Mouse (Mus musculus): Measurements from ENCODE around the gene Fgf3. TPM values are rescaled to one million over a fixed set of nuclear protein-coding genes. Genes with fewer than 3 reads are reported as not detected.

Fgf3 gene
- polyA plus RNA-seq, 1 experiment from 2014 or later: 0.18 TPM

GRCm38 (mm10) chr7:144807036-144807435, 30.8 kb upstream of the Fgf3 start:
- Histone ChIP-seq H3K4me1 (ENCODE audit: control insufficient read depth, insufficient read depth, low read length) (peaks cover 5% of the 10 kb centered on the region; the same call in 1 of the 2 replicates), H3K9me3 (ENCODE audit: control insufficient read depth, low read length) (no peaks in the 10 kb centered on the region), H3K4me3 (ENCODE audit: low read length) (no peak overlapping the region), H3K4me2 (replicated peaks; ENCODE audit: low read depth, low read length) (no peak overlapping the region), H3K9ac (ENCODE audit: low read depth, low read length) (no peak overlapping the region), H3K27me3 (ENCODE audit: control insufficient read depth, insufficient read depth, low read length) (no peaks in the 10 kb centered on the region), H3K36me3 (ENCODE audit: control insufficient read depth, insufficient read depth, low read length) (no peaks in the 10 kb centered on the region), H3K27ac (ENCODE audit: low read depth, low read length) (no peak overlapping the region)
- ATAC-seq (ENCODE audit: low FRiP score, low TSS enrichment): no peak
- 79% methylated on average over 4 of the region's 6 CpGs for WGBS

- Histone ChIP-seq H3K27me3 (ENCODE audit: control insufficient read depth, insufficient read depth, low read length) (no peaks in the 10 kb centered on the region), H3K4me3 (ENCODE audit: low read length) (no peak overlapping the region), H3K27ac (ENCODE audit: low read depth, low read length) (no peak overlapping the region), H3K9ac (ENCODE audit: low read depth, low read length) (no peak overlapping the region), H3K36me3 (ENCODE audit: control insufficient read depth, insufficient read depth, low read length) (no peaks in the 10 kb centered on the region), H3K4me1 (ENCODE audit: control insufficient read depth, insufficient read depth, low read length) (peaks cover 5% of the 10 kb centered on the region; the same call in 1 of the 2 replicates), H3K4me2 (replicated peaks; ENCODE audit: low read depth, low read length) (no peak overlapping the region), H3K9me3 (ENCODE audit: control insufficient read depth, low read length) (no peaks in the 10 kb centered on the region)
- 78% methylated on average over 4 of the region's 4 CpGs for WGBS
- ATAC-seq (ENCODE audit: low FRiP score, low TSS enrichment): no peak
Measured at GRCm38 (mm10) chr7:144807976-144808577, 29.8 kb upstream of the Fgf3 start.

- H3K9me3 ChIP-seq (ENCODE audit: control insufficient read depth, low read length): no peaks in the 10 kb centered on the region
- no peak overlapping the region for H3K27ac ChIP-seq (ENCODE audit: low read depth, low read length)
- ATAC-seq (ENCODE audit: low FRiP score, low TSS enrichment): no peak; the same call in 1 of the 2 replicates
- 32% methylated on average over 4 of the region's 4 CpGs for WGBS
- no peaks in the 10 kb centered on the region for H3K27me3 ChIP-seq (ENCODE audit: control insufficient read depth, insufficient read depth, low read length)
- no peaks in the 10 kb centered on the region for H3K36me3 ChIP-seq (ENCODE audit: control insufficient read depth, insufficient read depth, low read length)
- H3K4me3 ChIP-seq (ENCODE audit: low read length): no peak overlapping the region
- H3K9ac ChIP-seq (ENCODE audit: low read depth, low read length): no peak overlapping the region
- no peak overlapping the region for H3K4me2 ChIP-seq (replicated peaks; ENCODE audit: low read depth, low read length)
- peaks cover 5% of the 10 kb centered on the region; the same call in 1 of the 2 replicates for H3K4me1 ChIP-seq (ENCODE audit: control insufficient read depth, insufficient read depth, low read length)
Measured at GRCm38 (mm10) chr7:144811521-144811920, 26.4 kb upstream of the Fgf3 start.

- no peaks in the 10 kb centered on the region for H3K4me1 ChIP-seq (ENCODE audit: control insufficient read depth, insufficient read depth, low read length)
- H3K36me3 ChIP-seq (ENCODE audit: control insufficient read depth, insufficient read depth, low read length): no peaks in the 10 kb centered on the region
- 18% methylated on average over 7 of the region's 7 CpGs for WGBS
- ATAC-seq (ENCODE audit: low FRiP score, low TSS enrichment): no peak
- H3K27me3 ChIP-seq (ENCODE audit: control insufficient read depth, insufficient read depth, low read length): no peaks in the 10 kb centered on the region
- H3K27ac ChIP-seq (ENCODE audit: low read depth, low read length): no peak overlapping the region
- H3K9ac ChIP-seq (ENCODE audit: low read depth, low read length): no peak overlapping the region
- no peak overlapping the region for H3K4me2 ChIP-seq (replicated peaks; ENCODE audit: low read depth, low read length)
- H3K9me3 ChIP-seq (ENCODE audit: control insufficient read depth, low read length): no peaks in the 10 kb centered on the region; the same call in 1 of the 2 replicates
- H3K4me3 ChIP-seq (ENCODE audit: low read length): no peak overlapping the region
Measured at GRCm38 (mm10) chr7:144821901-144822300, 16.0 kb upstream of the Fgf3 start.

DNA sequence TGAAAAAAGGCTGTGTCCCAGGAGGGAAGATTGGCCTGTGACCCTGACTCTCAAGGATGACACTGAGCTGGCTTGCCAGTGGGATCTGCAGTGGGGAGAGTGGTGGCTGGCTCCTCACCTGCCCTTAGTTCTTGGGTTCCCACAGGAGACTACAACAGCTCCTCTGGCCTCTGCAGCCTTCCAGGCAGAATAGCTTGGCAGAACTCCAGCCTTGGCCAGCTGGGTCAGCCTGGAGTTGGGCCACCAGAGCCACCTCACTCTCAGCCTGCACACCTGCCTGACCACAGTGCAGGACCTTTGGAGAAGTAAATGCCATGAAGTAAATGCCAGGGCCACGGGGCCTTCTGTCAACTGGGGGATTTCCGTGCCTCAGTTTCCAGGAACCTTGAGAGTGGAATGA, 13.9 kb upstream of the Fgf3 start:
- Histone ChIP-seq H3K27ac (ENCODE audit: low read depth, low read length) (no peak overlapping the region), H3K4me3 (ENCODE audit: low read length) (no peak overlapping the region), H3K9ac (ENCODE audit: low read depth, low read length) (no peak overlapping the region), H3K4me2 (replicated peaks; ENCODE audit: low read depth, low read length) (no peak overlapping the region), H3K36me3 (ENCODE audit: control insufficient read depth, insufficient read depth, low read length) (no peaks in the 10 kb centered on the region), H3K9me3 (ENCODE audit: control insufficient read depth, low read length) (no peaks in the 10 kb centered on the region), H3K4me1 (ENCODE audit: control insufficient read depth, insufficient read depth, low read length) (no peaks in the 10 kb centered on the region), H3K27me3 (ENCODE audit: control insufficient read depth, insufficient read depth, low read length) (no peaks in the 10 kb centered on the region)
- WGBS: 76% methylated on average over 2 of the region's 2 CpGs
- no peak for ATAC-seq (ENCODE audit: low FRiP score, low TSS enrichment)

- Histone ChIP-seq H3K9ac (ENCODE audit: low read depth, low read length) (no peak overlapping the region), H3K27me3 (ENCODE audit: control insufficient read depth, insufficient read depth, low read length) (no peaks in the 10 kb centered on the region), H3K9me3 (ENCODE audit: control insufficient read depth, low read length) (no peaks in the 10 kb centered on the region), H3K4me2 (replicated peaks; ENCODE audit: low read depth, low read length) (no peak overlapping the region), H3K4me1 (ENCODE audit: control insufficient read depth, insufficient read depth, low read length) (no peaks in the 10 kb centered on the region), H3K27ac (ENCODE audit: low read depth, low read length) (no peak overlapping the region), H3K4me3 (ENCODE audit: low read length) (no peak overlapping the region), H3K36me3 (ENCODE audit: control insufficient read depth, insufficient read depth, low read length) (no peaks in the 10 kb centered on the region)
- peak; percentile 68; the same call in 1 of the 2 replicates for ATAC-seq (ENCODE audit: low FRiP score, low TSS enrichment)
- 44% methylated on average over 11 of the region's 11 CpGs for WGBS
Measured at GRCm38 (mm10) chr7:144828369-144828768, 9.5 kb upstream of the Fgf3 start.

DNA sequence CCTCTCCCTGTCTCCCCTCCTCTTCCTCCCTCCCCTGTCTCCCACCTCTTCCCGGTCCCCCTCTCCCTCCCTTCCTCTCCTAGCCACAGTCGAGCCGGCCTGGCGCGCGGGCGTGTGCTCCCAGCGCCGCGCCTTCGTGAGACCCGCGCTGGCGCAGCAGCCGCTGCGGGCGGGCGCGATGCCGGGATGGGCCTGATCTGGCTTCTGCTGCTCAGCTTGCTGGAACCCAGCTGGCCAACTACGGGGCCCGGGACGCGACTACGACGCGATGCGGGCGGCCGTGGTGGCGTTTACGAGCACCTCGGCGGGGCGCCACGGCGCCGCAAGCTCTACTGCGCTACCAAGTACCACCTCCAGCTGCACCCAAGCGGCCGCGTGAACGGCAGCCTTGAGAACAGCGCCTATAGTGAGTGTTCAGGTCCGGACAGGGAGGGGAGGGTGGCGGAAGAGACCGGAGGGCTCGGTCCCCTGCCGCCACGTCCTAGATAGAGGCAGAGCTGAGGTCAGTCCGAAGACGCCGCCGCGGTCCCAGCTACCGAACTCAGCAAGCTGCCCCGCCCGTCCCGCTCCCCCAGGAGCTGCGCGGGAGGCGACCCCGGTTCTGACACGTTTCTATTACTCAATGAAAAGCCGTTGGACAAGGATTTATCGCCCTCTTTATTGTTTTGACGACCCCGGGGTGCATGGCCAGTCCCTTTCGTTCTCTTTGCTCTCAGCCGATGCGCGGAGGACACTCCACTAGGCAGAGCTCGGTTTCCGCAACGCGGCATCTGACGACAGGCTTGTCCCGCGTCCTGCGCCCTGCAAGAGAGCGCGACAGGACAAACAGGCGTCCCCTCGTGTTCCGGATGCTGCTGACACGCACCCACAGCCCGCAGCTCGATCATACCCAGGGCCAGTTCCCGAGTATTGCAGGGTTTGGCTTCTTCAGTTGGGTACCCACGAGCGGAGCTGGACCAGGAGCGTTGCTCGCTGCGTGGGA, 930 bp downstream of the Fgf3 start:
- Histone ChIP-seq H3K27me3 (ENCODE audit: control insufficient read depth, insufficient read depth, low read length) (peaks cover 60% of the 10 kb centered on the region), H3K36me3 (ENCODE audit: control insufficient read depth, insufficient read depth, low read length) (no peaks in the 10 kb centered on the region), H3K4me3 (ENCODE audit: low read length) (peak overlapping the region; percentile 44), H3K4me2 (replicated peaks; ENCODE audit: low read depth, low read length) (peak overlapping the region; percentile 69), H3K4me1 (ENCODE audit: control insufficient read depth, insufficient read depth, low read length) (peaks cover 11% of the 10 kb centered on the region), H3K9me3 (ENCODE audit: control insufficient read depth, low read length) (no peaks in the 10 kb centered on the region), H3K27ac (ENCODE audit: low read depth, low read length) (no peak overlapping the region), H3K9ac (ENCODE audit: low read depth, low read length) (peak overlapping the region; percentile 40)
- under 1% methylated on average over 85 of the region's 94 CpGs for WGBS
- peak; percentile 61 for ATAC-seq (ENCODE audit: low FRiP score, low TSS enrichment)

DNA sequence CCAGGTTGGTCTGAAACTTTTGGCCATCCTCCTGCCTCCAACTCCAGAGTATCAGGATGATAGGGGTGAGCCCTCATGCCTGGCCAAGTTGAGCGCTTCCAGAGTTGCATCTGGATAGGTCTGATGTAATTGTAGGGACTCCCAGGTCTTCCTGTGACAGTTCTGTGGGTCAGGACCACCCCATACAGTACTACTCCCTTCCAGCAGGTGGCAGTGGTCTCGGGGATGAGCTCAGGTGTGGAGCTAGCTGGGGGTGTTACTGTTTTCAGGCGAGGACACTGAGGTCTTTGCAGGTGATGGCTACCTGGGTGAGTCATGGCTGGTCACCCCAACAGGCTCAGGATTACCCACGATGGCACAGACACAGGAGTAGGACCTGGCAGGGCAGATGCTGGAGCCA, 8.3 kb downstream of the Fgf3 start:
- H3K9ac ChIP-seq (ENCODE audit: low read depth, low read length): no peak overlapping the region
- WGBS: 22% methylated on average over 4 of the region's 4 CpGs
- no peaks in the 10 kb centered on the region for H3K36me3 ChIP-seq (ENCODE audit: control insufficient read depth, insufficient read depth, low read length)
- H3K27ac ChIP-seq (ENCODE audit: low read depth, low read length): no peak overlapping the region
- no peaks in the 10 kb centered on the region for H3K9me3 ChIP-seq (ENCODE audit: control insufficient read depth, low read length)
- H3K4me3 ChIP-seq (ENCODE audit: low read length): no peak overlapping the region
- no peak overlapping the region for H3K4me2 ChIP-seq (replicated peaks; ENCODE audit: low read depth, low read length)
- H3K27me3 ChIP-seq (ENCODE audit: control insufficient read depth, insufficient read depth, low read length): peaks cover 7% of the 10 kb centered on the region
- no peak for ATAC-seq (ENCODE audit: low FRiP score, low TSS enrichment)
- no peaks in the 10 kb centered on the region for H3K4me1 ChIP-seq (ENCODE audit: control insufficient read depth, insufficient read depth, low read length)

GRCm38 (mm10) chr7:144847067-144847466, 9.2 kb downstream of the Fgf3 start, which contains the start of gene Fgf4:
Gene Fgf4, plus strand, starts transcription at chr7:144847367.
- no peaks in the 10 kb centered on the region for H3K36me3 ChIP-seq (ENCODE audit: control insufficient read depth, insufficient read depth, low read length)
- no peak within 1 kb of the TSS for H3K27ac ChIP-seq (ENCODE audit: low read depth, low read length)
- no peak within 1 kb of the TSS for H3K9ac ChIP-seq (ENCODE audit: low read depth, low read length)
- ATAC-seq (ENCODE audit: low FRiP score, low TSS enrichment): no peak
- no peaks in the 10 kb centered on the region for H3K9me3 ChIP-seq (ENCODE audit: control insufficient read depth, low read length)
- no peak within 1 kb of the TSS for H3K4me3 ChIP-seq (ENCODE audit: low read length)
- H3K27me3 ChIP-seq (ENCODE audit: control insufficient read depth, insufficient read depth, low read length): no peaks in the 10 kb centered on the region
- no peaks in the 10 kb centered on the region for H3K4me1 ChIP-seq (ENCODE audit: control insufficient read depth, insufficient read depth, low read length)
- H3K4me2 ChIP-seq (replicated peaks; ENCODE audit: low read depth, low read length): no peak within 1 kb of the TSS
